Mouse (Mus musculus) small intestine, adult 2 months (tissue): ENCODE measurements at regions not wholly inside any gene's neighbourhood (a gene's known extent, or its start where the extent isn't known, plus 50 kb on each side); places are given as distances from the start of the nearest gene placed in this dataset.

ENCODE experiments used
- H3K27ac ChIP-seq: fragments of 200-500 bp; 2 replicates; pipeline ENCODE4 v1.5.1; 2012; ENCODE audit warnings: low read depth, low read length, control low read depth, inconsistent platforms; ENCODE audit not compliant: insufficient read depth
- H3K27me3 ChIP-seq: fragments of 200-500 bp; 2 replicates; pipeline ENCODE4 v1.6.1; 2012; ENCODE audit warnings: mild to moderate bottlenecking, moderate library complexity, low read length, inconsistent platforms; ENCODE audit not compliant: control insufficient read depth, insufficient read depth
- H3K36me3 ChIP-seq: fragments of 200-500 bp; 2 replicates; pipeline ENCODE4 v1.6.1; 2012; ENCODE audit warnings: mild to moderate bottlenecking, low read length, control low read depth, inconsistent platforms; ENCODE audit not compliant: control insufficient read depth, insufficient read depth
- H3K4me1 ChIP-seq: fragments of 200-500 bp; 2 replicates; pipeline ENCODE4 v1.6.1; 2012; ENCODE audit warnings: low read length, inconsistent platforms, mixed read lengths; ENCODE audit not compliant: control insufficient read depth, insufficient read depth, insufficient read length
- H3K4me3 ChIP-seq: fragments of 200-500 bp; 2 replicates; pipeline ENCODE4 v1.5.1; 2012; ENCODE audit warnings: low read depth, mild to moderate bottlenecking, control low read depth, inconsistent platforms, low read length, moderate library complexity
- CTCF ChIP-seq: fragments of 200-500 bp; IDR thresholded peaks from 2 replicates; pipeline ENCODE4 v1.5.1; 2012; ENCODE audit warnings: low read depth, mild to moderate bottlenecking, control low read depth, inconsistent platforms, low read length, moderate library complexity, mixed read lengths; ENCODE audit not compliant: insufficient replicate concordance, insufficient read length; ENCODE audit errors: extremely low read depth
- POLR2A ChIP-seq: fragments of 200-500 bp; IDR thresholded peaks from 2 replicates; pipeline ENCODE4 v1.6.1; 2012; ENCODE audit warnings: low read depth, mild to moderate bottlenecking, control low read depth, inconsistent platforms, low read length, moderate library complexity
- WGBS: fragments of 180-500 bp; shearing (Covaris S2); methylation state at CpG from one replicate; pipeline ENCODE4 v1.1.7; 2018; 5-methylcytosine and 5-hydroxymethylcytosine counted together

GRCm38 (mm10) chr17:49243419-49243818, 184.7 kb upstream of the Mocs1 start:
- Histone ChIP-seq H3K36me3 (no peaks in the 10 kb centered on the region), H3K27ac (no peak overlapping the region), H3K4me3 (no peak overlapping the region), H3K27me3 (no peaks in the 10 kb centered on the region), H3K4me1 (no peaks in the 10 kb centered on the region)
- TF ChIP-seq POLR2A (no peak), CTCF (no peak)
- 40% methylated on average over 2 of the region's 2 CpGs for WGBS

GRCm38 (mm10) chr17:49245013-49245412, 183.1 kb upstream of the Mocs1 start:
- WGBS, result 55% methylated on average over 2 of the region's 2 CpGs
- no peak overlapping the region for H3K27ac ChIP-seq
- no peak for TF ChIP-seq CTCF
- TF ChIP-seq POLR2A, result no peak
- H3K27me3 ChIP-seq, result no peaks in the 10 kb centered on the region
- H3K4me1 ChIP-seq, result no peaks in the 10 kb centered on the region
- H3K4me3 ChIP-seq, result no peak overlapping the region
- H3K36me3 ChIP-seq, result no peaks in the 10 kb centered on the region

GRCm38 (mm10) chr17:49247215-49247614, 180.9 kb upstream of the Mocs1 start:
- H3K4me1 ChIP-seq, result no peaks in the 10 kb centered on the region
- H3K4me3 ChIP-seq, result no peak overlapping the region
- H3K27me3 ChIP-seq, result no peaks in the 10 kb centered on the region
- no peak overlapping the region for H3K27ac ChIP-seq
- TF ChIP-seq CTCF (no peak), POLR2A (no peak)
- 66% methylated on average over 17 of the region's 17 CpGs for WGBS
- no peaks in the 10 kb centered on the region for H3K36me3 ChIP-seq

- no peaks in the 10 kb centered on the region for H3K36me3 ChIP-seq
- H3K27ac ChIP-seq, result no peak overlapping the region
- no peaks in the 10 kb centered on the region for H3K4me1 ChIP-seq
- WGBS, result 65% methylated on average over 8 of the region's 8 CpGs
- no peak for TF ChIP-seq POLR2A
- no peak for TF ChIP-seq CTCF
- no peaks in the 10 kb centered on the region for H3K27me3 ChIP-seq
- H3K4me3 ChIP-seq, result no peak overlapping the region
Observed at GRCm38 (mm10) chr17:49250726-49251537, 177.2 kb upstream of the Mocs1 start.

- H3K27me3 ChIP-seq, result no peaks in the 10 kb centered on the region
- no peaks in the 10 kb centered on the region for H3K36me3 ChIP-seq
- H3K4me1 ChIP-seq, result no peaks in the 10 kb centered on the region
- TF ChIP-seq CTCF (no peak), POLR2A (no peak)
- H3K4me3 ChIP-seq, result no peak overlapping the region
- WGBS, result 68% methylated on average over 3 of the region's 3 CpGs
- no peak overlapping the region for H3K27ac ChIP-seq
Observed at GRCm38 (mm10) chr17:49252271-49252670, 175.9 kb upstream of the Mocs1 start.

- peak; percentile 12; the same call in 1 of the 2 replicates for TF ChIP-seq CTCF
- TF ChIP-seq POLR2A, result no peak
- H3K36me3 ChIP-seq, result no peaks in the 10 kb centered on the region
- no peaks in the 10 kb centered on the region for H3K4me1 ChIP-seq
- no peaks in the 10 kb centered on the region for H3K27me3 ChIP-seq
- no peak overlapping the region for H3K4me3 ChIP-seq
- no peak overlapping the region for H3K27ac ChIP-seq
Observed at GRCm38 (mm10) chr17:49258496-49258895, 169.7 kb upstream of the Mocs1 start.

GRCm38 (mm10) chr17:49262394-49262793, 165.8 kb upstream of the Mocs1 start:
- WGBS, result 58% methylated on average over 4 of the region's 4 CpGs

More at GRCm38 (mm10) chr17:49262394-49262793, 165.8 kb upstream of the Mocs1 start:
- no peak overlapping the region for H3K4me3 ChIP-seq
- no peak for TF ChIP-seq POLR2A
- TF ChIP-seq CTCF, result no peak
- H3K36me3 ChIP-seq, result no peaks in the 10 kb centered on the region
- H3K4me1 ChIP-seq, result no peaks in the 10 kb centered on the region
- no peaks in the 10 kb centered on the region for H3K27me3 ChIP-seq
- no peak overlapping the region for H3K27ac ChIP-seq
